Comparison of ENCODE assay signal across 15 mouse cellular contexts in the genomic region with DNA sequence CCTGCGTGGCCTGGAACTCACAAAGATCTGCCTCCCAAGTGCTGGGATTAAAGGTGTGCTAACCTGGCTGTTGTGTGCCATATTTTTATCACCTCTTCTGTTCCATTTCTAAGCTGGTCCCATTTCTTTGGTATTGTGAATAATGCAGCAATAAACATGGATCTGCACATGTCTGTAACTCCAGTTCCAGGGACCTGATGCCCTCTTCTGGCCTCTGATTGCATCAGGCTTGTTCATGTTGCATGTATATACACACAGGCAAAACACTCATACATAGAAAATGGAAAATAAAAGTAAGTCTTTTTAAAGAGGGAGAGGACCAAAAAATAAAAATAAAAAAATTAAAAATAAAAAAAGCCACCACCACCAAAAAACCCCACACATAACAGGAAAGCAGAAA.
"Had no signal": no experiment of that assay in that cellular context is flagged by ENCODE, and none has a peak within 500 bp of the region (broad histone marks: within the 10 kb centered on the region; RNA-seq: fewer than 3 reads in every experiment).

No protein-coding gene starts in this region.

- H3K4me2 ChIP-seq: limb, embryonic 13.5 days; liver, embryonic 15.5 days; lung, embryonic 15.5 days; midbrain, embryonic 15.5 days; neural tube, embryonic 13.5 days had no signal

- H3K9me3 ChIP-seq: limb, embryonic 13.5 days; liver, embryonic 15.5 days; lung, embryonic 15.5 days; midbrain, embryonic 10.5 days; midbrain, embryonic 15.5 days; neural tube, embryonic 13.5 days had no signal

- H3K27me3 ChIP-seq: limb, embryonic 13.5 days; liver, embryonic 15.5 days; lung, embryonic 15.5 days; midbrain, embryonic 15.5 days; neural tube, embryonic 13.5 days had no signal

- DNase-seq: kidney, adult 11 months; kidney, postnatal 25 days; left cerebral cortex, postnatal 4 days; lung, postnatal 4 days; retina, postnatal 1 day; right cerebral cortex, postnatal 4 days; spleen, adult 18-20 months; thymus, adult 2 months; thymus, postnatal 25 days had no signal

- ATAC-seq: midbrain, embryonic 15.5 days had no signal

- H3K27ac ChIP-seq: limb, embryonic 13.5 days; liver, embryonic 15.5 days; lung, embryonic 15.5 days; midbrain, embryonic 10.5 days; midbrain, embryonic 15.5 days; neural tube, embryonic 13.5 days had no signal

- H3K9ac ChIP-seq: limb, embryonic 13.5 days; liver, embryonic 15.5 days; lung, embryonic 15.5 days; midbrain, embryonic 15.5 days; neural tube, embryonic 13.5 days had no signal

- H3K36me3 ChIP-seq: midbrain, embryonic 15.5 days had no signal

- H3K4me3 ChIP-seq: limb, embryonic 13.5 days; liver, embryonic 15.5 days; lung, embryonic 15.5 days; midbrain, embryonic 10.5 days; midbrain, embryonic 15.5 days; neural tube, embryonic 13.5 days had no signal
